Mouse (Mus musculus): ENCODE measurements at regions not wholly inside any gene's neighbourhood (a gene's known extent, or its start where the extent isn't known, plus 50 kb on each side); places are given as distances from the start of the nearest gene placed in this dataset.

GRCm38 (mm10) chr5:18080761-18081160, 118.4 kb downstream of the Gnat3 start:
- DNase-seq = no peak

- DNase-seq = no peak
Measured at GRCm38 (mm10) chr5:18082219-18082618, 119.9 kb downstream of the Gnat3 start.

- no peak for DNase-seq
Measured at GRCm38 (mm10) chr5:18083789-18084188, 121.4 kb downstream of the Gnat3 start.

GRCm38 (mm10) chr5:18085456-18085855, 123.1 kb downstream of the Gnat3 start:
- no peak for DNase-seq

- DNase-seq = peak; percentile 20
Measured at GRCm38 (mm10) chr5:18087919-18088445, 125.6 kb downstream of the Gnat3 start.

- DNase-seq = no peak
Measured at GRCm38 (mm10) chr5:18089956-18090355, 127.6 kb downstream of the Gnat3 start.

- DNase-seq = no peak
Measured at GRCm38 (mm10) chr5:18114905-18115689, 152.7 kb downstream of the Gnat3 start.

- DNase-seq = no peak
Measured at GRCm38 (mm10) chr5:18135794-18136678, 173.7 kb downstream of the Gnat3 start.

GRCm38 (mm10) chr5:18137450-18138061, 175.2 kb downstream of the Gnat3 start:
- DNase-seq = no peak

GRCm38 (mm10) chr5:18152241-18152640, 189.9 kb downstream of the Gnat3 start:
- DNase-seq = no peak

- DNase-seq = no peak
Measured at GRCm38 (mm10) chr5:18153703-18154102, 191.4 kb downstream of the Gnat3 start.

GRCm38 (mm10) chr5:18163515-18163914, 196.6 kb downstream of the Gnai1 start:
- no peak for DNase-seq

GRCm38 (mm10) chr5:18177810-18178209, 182.3 kb downstream of the Gnai1 start:
- DNase-seq = no peak

GRCm38 (mm10) chr5:18211395-18212057, 148.6 kb downstream of the Gnai1 start:
- DNase-seq = no peak

Data from right cerebral cortex, postnatal 14 days (tissue).